8 mouse cellular contexts compared by ENCODE assay signal in genomic region chr17:71617033-71617362, GRCm38 (mm10). TPM values are rescaled to one million over a fixed set of nuclear protein-coding genes. Genes with fewer than 3 reads are reported as not detected.
DNase-seq lines count a peak whose midpoint lies in the region; ATAC-seq and TF ChIP-seq lines count a peak whose summit lies in the region.

No protein-coding gene starts in this region.

- H3K9me3 ChIP-seq in hindbrain, embryonic 11.5 days (ENCODE audit: control insufficient read depth, low read length) = no peaks in the 10 kb centered on the region
- no peaks in the 10 kb centered on the region for H3K9me3 ChIP-seq in midbrain, embryonic 12.5 days

- DNase-seq in layer of hippocampus, adult 2 months (ENCODE audit: low spot score in 2 of 2) = no peak
- DNase-seq in layer of hippocampus, postnatal 14 days (ENCODE audit: low spot score in 2 of 2) = no peak
- DNase-seq in hindbrain, embryonic 11.5 days (ENCODE audit: low spot score) = peak; percentile 20
- DNase-seq in right cerebral cortex, postnatal 10 days (ENCODE audit: low spot score in 2 of 2) = no peak
- no peak for DNase-seq in left cerebral cortex, postnatal 36 days (ENCODE audit: low spot score in 2 of 2)
- no peak for DNase-seq in layer of hippocampus, adult 18-20 months (ENCODE audit: low spot score in 2 of 2)

- H3K4me2 ChIP-seq in hindbrain, embryonic 11.5 days (replicated peaks; ENCODE audit: low read depth, low read length) = peak overlapping the region; percentile 76
- peak overlapping the region; percentile 80 for H3K4me2 ChIP-seq in midbrain, embryonic 12.5 days (replicated peaks)

- TF ChIP-seq POLR2A in bone marrow macrophage, adult 2 months (IDR thresholded peaks at IDR 0.05; ENCODE audit: borderline replicate concordance, low read depth, low read length) = no peak

- H3K36me3 ChIP-seq in hindbrain, embryonic 11.5 days (ENCODE audit: control insufficient read depth, insufficient read depth, low read length) = no peaks in the 10 kb centered on the region
- peaks cover 8% of the 10 kb centered on the region; the same call in 1 of the 2 replicates for H3K36me3 ChIP-seq in midbrain, embryonic 12.5 days

- H3K9ac ChIP-seq in hindbrain, embryonic 11.5 days (ENCODE audit: low read depth, low read length) = peak overlapping the region; percentile 95
- peak overlapping the region; percentile 86 for H3K9ac ChIP-seq in midbrain, embryonic 12.5 days (replicated peaks)

- H3K4me3 ChIP-seq in layer of hippocampus, adult 2 months = peak overlapping the region; percentile 92
- H3K4me3 ChIP-seq in bone marrow macrophage, adult 2 months (ENCODE audit: insufficient read depth, low read length) = peak overlapping the region; percentile 96
- H3K4me3 ChIP-seq in hindbrain, embryonic 11.5 days (ENCODE audit: low read depth, low read length) = peak overlapping the region; percentile 98
- H3K4me3 ChIP-seq in midbrain, embryonic 12.5 days = peak overlapping the region; percentile 93

- no peaks in the 10 kb centered on the region for H3K27me3 ChIP-seq in hindbrain, embryonic 11.5 days (ENCODE audit: control insufficient read depth, insufficient read depth, low read length)
- no peaks in the 10 kb centered on the region for H3K27me3 ChIP-seq in midbrain, embryonic 12.5 days

- intact Hi-C loops in left cerebral cortex, postnatal 36 days (cut with DNase I) = loop anchor here (2.0 kb wide), 1 partner anchor 18 kb away; no protein-coding TSS in a partner anchor

- WGBS in hindbrain, embryonic 11.5 days = 0% methylated on average over 10 of the region's 10 CpGs
- 1% methylated on average over 10 of the region's 10 CpGs for WGBS in midbrain, embryonic 12.5 days

- H3K27ac ChIP-seq in layer of hippocampus, adult 2 months = peak overlapping the region; percentile 88; the same call in 1 of the 2 replicates
- H3K27ac ChIP-seq in bone marrow macrophage, adult 2 months (ENCODE audit: insufficient read depth, low read depth, low read length) = peak overlapping the region; percentile 48
- H3K27ac ChIP-seq in hindbrain, embryonic 11.5 days (ENCODE audit: low read depth, low read length) = no peak overlapping the region
- no peak overlapping the region for H3K27ac ChIP-seq in midbrain, embryonic 12.5 days (replicated peaks)

- peaks cover 3% of the 10 kb centered on the region; the same call in 1 of the 2 replicates for H3K4me1 ChIP-seq in bone marrow macrophage, adult 2 months (ENCODE audit: control insufficient read depth, insufficient read depth, low read length)
- H3K4me1 ChIP-seq in hindbrain, embryonic 11.5 days (replicated peaks; ENCODE audit: control insufficient read depth, insufficient read depth, low read length) = no peaks in the 10 kb centered on the region
- peaks cover 18% of the 10 kb centered on the region for H3K4me1 ChIP-seq in midbrain, embryonic 12.5 days

- no peak for ATAC-seq in hindbrain, embryonic 11.5 days (ENCODE audit: low FRiP score)
- no peak for ATAC-seq in midbrain, embryonic 12.5 days (ENCODE audit: low FRiP score, low read depth)

- TF ChIP-seq CTCF in layer of hippocampus, adult 2 months (conservative IDR thresholded peaks at IDR 0.05) = no peak
- no peak for TF ChIP-seq CTCF in bone marrow macrophage, adult 2 months (IDR thresholded peaks at IDR 0.05; ENCODE audit: low read depth, low read length)

RNA-seq across cellular contexts. Expression of gene Wdr43, which starts 1.3 kb away (rescaled TPM):
- total RNA-seq in layer of hippocampus, adult 2 months (2021) = 10 to 100 TPM; 28.2 TPM
- 10 to 100 TPM; 26.8 to 32.4 TPM for total RNA-seq in layer of hippocampus, postnatal 14 days (2021)
- polyA plus RNA-seq in bone marrow macrophage, adult 2 months (2012; ENCODE audit: insufficient read depth, insufficient read length, missing spikeins) = 29.9 and 32.7 TPM in 2 replicates
- 75.4 and 85.4 TPM in 2 replicates for polyA plus RNA-seq in hindbrain, embryonic 11.5 days (2014; fragmentation: Nextera tagmentation; extraction: Ambion mirVana)
- polyA plus RNA-seq in midbrain, embryonic 12.5 days (2016; fragmentation: Nextera tagmentation; extraction: Ambion mirVana) = 71.6 and 71.7 TPM in 2 replicates
- total RNA-seq in left cerebral cortex, postnatal 36 days (2021) = 10 to 100 TPM; 20.3 to 26.8 TPM
- total RNA-seq in layer of hippocampus, adult 18-20 months (2021) = 10 to 100 TPM; 26.1 to 28.6 TPM

RNA-seq across cellular contexts. Expression of gene Togaram2, which starts 56.1 kb away (rescaled TPM):
- 1 to 10 TPM; 1.2 to 1.3 TPM for total RNA-seq in layer of hippocampus, adult 2 months (2021)
- 1 to 10 TPM; 1.3 to 1.6 TPM for total RNA-seq in layer of hippocampus, postnatal 14 days (2021)
- polyA plus RNA-seq in bone marrow macrophage, adult 2 months (2012; ENCODE audit: insufficient read depth, insufficient read length, missing spikeins) = not detected in 2 replicates
- polyA plus RNA-seq in hindbrain, embryonic 11.5 days (2014; fragmentation: Nextera tagmentation; extraction: Ambion mirVana) = not detected in 2 replicates
- 0.14 TPM in 1 of 2 replicates, not detected in the other for polyA plus RNA-seq in midbrain, embryonic 12.5 days (2016; fragmentation: Nextera tagmentation; extraction: Ambion mirVana)
- total RNA-seq in left cerebral cortex, postnatal 36 days (2021) = 1 to 10 TPM; 1.1 to 5.5 TPM
- 1 to 10 TPM; 1.1 to 2.2 TPM for total RNA-seq in layer of hippocampus, adult 18-20 months (2021)

Comparison
In these comparisons a context has a peak if more than half of its experiments do, and no peak if none do; other contexts are left out.
1. H3K27ac ChIP-seq: peak in layer of hippocampus, adult 2 months (single experiment) and bone marrow macrophage, adult 2 months (single experiment); none in hindbrain, embryonic 11.5 days (single experiment) and midbrain, embryonic 12.5 days (single experiment).
2. Peak in every context shown above with its lines, with median percentiles within 50 percentile points of each other: H3K4me3 ChIP-seq.